Mouse (Mus musculus) inflammation-experienced regulatory T-cells, adult 6 months (primary cell): ENCODE results near the gene Rnaseh2b. TPM values are rescaled to one million over a fixed set of nuclear protein-coding genes. Genes with fewer than 3 reads are reported as not detected.

Source experiments
- ATAC-seq: one replicate; pipeline ENCODE4 v1.8.0; 2017
- polyA plus RNA-seq, 3 experiments: library from polyadenylated mRNA; unstranded; fragments of 100-300 nt; shearing (Covaris generic); gene quantifications; one replicate each; pipeline ENCODE4 v1.2.1; 2017

The Rnaseh2b gene
- polyA plus RNA-seq, 3 experiments from 2014 or later: 29.5 to 69.7 (median 35.2) TPM

DNA sequence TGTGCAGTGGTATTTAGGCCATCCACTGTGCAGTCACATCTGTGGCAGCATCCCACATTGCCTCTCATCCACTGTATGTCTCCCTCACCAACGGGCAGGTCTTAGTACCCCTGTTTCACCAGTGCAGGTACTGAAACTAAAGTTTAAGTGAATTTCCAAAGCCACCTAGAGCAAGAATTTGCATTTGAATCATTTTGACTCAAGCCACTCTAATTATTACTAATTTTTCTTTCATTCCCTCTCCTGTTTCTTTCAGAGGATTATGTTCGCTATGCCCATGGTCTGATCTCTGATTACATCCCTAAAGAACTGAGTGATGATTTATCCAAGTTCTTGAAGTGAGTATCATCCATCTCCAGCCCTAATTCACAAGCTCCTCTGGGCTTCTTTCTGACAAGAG, 71.4 kb downstream of the Rnaseh2b start:
- ATAC-seq: no peak

DNA sequence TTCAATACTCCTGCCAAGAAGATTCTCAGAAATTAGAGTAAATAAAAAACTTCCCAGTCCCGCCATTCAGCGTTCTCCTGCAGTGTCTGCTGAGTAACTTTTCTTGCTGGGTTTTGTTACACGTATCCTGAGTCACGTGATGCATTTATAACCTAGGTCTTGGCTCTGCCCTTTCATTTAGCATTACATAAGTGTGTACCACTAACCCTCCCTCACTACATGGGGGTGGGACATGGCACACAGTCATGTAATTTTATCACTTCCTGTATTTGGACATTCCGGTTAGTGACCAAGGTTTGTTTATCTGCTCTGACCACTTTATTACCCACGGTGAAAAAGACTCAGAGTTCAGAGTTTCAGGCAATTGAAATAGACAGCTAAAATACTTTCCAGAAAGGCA, 78.4 kb downstream of the Rnaseh2b start:
- ATAC-seq: no peak

DNA sequence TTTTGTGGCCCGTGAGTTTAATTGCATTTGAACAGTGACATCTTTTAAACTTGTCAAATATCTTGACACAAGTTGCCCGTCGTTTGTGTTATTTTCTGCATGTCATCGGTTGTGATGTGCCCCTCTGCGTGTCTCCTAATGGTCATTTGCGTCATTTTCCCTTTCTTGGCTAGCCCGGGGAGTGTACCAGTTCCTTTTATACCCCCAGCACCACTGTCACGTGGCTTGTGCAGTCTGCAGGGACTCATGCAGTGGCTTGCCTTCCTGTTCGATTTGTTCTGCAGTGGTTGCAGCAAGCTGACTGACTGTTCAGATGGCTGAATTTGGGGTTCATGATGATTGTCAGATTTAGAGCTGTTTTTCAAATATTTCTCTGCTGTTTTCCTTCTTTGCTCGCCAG, 81.6 kb downstream of the Rnaseh2b start:
- ATAC-seq: no peak

DNA sequence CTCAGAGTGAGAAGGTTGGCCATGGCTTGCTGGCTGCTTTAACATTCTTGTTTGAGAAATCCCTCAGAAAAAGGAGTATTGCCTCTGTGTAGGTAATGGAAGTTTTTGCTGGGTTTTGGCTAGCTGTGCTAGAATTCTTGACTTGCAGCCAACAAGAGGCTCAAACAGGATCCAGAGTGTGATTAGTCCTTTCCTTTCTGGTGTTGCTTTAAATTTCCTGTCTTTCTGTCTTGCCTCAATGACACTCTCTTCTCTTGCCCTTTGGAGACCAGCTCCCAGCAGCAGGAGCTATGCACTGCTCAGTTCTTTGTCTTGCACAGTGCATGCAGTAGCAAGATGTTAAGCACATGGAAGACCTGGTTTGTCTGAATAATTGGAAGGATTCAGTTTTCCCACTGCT, 83.3 kb downstream of the Rnaseh2b start:
- no peak for ATAC-seq

DNA sequence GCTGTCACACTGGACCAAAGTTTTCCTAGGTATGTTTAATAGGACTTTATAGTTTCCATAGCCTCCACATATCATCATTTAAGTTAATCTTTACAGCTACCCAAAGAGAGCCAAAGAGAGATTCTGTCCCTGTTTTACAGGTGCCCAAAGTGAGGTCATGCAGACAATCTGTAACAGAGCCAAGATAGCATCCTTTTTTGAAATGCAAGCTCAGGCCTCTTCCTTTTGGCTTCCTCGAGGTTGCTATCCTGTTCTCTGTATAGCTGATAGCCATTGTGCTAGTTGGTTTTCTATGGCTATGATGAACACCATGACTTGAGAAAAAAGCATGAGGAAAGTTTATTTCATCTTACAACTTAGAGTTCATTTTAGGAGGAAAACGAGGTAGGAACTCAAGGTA, 83.7 kb downstream of the Rnaseh2b start:
- ATAC-seq: no peak

DNA sequence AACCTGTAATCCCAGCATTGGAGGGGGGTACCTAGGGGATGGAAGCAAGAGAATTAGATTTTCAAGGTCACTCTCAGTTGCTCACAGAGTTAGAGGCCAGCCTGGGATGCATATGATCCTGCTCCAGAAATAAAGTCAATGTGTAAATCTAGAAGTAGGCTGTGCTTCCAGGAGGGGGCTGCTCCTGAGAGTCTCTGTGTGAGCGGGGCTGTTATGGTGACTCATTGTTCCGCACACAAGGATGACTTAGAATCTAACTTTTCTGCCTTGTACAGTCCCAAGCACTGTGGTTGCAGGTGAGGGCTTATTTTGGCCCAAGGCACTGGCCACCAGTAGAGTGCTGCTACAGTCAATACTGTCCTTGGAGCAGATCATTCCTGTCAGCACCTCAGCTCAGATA, 87.0 kb downstream of the Rnaseh2b start:
- ATAC-seq: no peak

DNA sequence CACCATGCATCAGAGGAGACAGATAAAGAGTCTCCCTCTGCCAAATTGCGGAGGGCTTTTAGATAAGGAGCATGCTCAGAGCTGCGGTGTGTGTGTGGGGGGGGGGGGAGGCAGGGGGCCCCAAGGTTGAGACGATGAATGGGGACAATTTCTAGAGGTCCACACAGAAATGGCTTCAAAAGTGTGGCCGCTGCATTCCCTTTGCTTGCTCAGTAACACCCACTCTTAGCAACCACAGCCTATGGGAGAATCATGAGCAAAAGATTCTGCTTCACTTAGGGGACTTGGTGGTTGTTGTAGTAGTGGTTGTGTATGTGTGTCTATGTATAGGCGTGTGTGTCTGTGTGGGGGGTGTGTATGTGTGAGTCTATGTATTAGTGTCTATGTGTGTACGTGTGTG, 88.2 kb downstream of the Rnaseh2b start:
- no peak for ATAC-seq

DNA sequence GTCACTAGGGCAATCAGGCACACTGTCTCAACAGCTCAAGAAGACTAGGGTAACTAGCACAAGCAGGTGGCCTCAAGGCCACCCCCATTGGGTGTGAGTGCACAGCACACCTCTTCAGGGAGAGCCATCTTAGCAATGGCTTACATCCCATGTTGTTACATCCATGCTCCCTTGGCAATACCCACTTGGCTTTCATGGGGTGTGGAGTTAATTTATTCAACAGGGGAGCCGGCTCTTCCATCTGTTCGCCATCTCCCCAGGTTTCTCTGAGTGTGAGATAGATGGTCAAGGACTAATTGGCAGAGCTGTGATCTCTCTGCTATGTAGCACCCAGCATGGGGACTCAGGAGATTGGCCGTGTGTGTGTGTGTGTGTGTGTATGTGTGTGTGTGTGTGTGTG, 90.7 kb downstream of the Rnaseh2b start:
- ATAC-seq: no peak

DNA sequence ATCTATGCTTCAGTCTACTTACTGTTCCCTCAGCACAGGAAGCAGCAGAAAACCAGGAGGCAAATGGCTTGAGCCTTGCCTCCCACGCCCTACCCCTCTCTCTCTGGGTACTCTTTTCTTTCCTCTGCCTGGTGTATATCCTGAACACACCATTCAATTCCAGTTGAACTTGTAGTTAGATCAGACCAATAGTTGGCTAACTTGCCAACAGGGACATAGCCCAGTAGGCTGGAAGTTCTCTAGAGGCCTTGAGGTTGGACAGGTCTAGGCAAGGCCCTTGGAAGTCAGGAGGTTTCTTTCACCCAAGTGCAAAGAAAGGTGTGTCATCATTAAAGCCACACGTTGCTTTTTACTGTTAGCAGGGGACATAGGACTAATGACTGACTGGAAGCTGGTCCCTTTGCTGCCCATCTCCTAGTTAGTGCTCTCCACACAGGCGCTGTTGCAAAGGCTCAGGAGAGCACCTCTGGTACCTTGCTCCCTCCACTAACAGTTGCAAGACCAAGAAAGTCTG, 91.5 kb downstream of the Rnaseh2b start:
- ATAC-seq: no peak

DNA sequence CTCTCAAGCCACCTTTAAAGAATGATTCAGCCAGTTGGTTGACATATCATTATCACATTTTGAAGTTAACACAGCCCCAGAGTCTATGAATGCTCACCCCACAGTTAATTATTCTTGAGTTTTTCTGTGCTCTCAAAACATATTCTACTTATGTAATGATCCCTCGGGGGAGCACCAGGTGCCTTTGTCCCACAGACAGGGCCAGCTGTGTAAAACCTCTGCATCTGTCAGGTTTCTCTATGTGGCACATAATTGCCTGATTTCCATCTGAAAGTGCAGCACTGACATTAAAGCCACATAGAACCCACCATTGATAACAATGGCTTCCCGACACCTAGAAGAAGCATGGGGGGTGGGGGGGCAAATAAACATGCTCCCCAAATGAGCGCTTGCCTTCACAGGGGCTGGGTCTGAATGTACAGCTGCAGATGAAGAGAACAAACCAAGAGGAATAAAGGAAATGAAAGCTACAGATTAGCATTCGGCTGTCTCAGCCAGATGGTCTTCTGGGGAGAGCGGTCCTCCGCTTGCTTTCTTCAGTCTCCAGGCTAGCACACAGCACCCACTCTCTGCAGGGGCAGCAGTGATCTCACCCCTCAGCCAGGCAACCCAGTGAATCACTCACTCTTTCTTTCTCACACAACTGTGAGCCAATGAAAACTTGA, 96.8 kb downstream of the Rnaseh2b start:
- no peak for ATAC-seq

DNA sequence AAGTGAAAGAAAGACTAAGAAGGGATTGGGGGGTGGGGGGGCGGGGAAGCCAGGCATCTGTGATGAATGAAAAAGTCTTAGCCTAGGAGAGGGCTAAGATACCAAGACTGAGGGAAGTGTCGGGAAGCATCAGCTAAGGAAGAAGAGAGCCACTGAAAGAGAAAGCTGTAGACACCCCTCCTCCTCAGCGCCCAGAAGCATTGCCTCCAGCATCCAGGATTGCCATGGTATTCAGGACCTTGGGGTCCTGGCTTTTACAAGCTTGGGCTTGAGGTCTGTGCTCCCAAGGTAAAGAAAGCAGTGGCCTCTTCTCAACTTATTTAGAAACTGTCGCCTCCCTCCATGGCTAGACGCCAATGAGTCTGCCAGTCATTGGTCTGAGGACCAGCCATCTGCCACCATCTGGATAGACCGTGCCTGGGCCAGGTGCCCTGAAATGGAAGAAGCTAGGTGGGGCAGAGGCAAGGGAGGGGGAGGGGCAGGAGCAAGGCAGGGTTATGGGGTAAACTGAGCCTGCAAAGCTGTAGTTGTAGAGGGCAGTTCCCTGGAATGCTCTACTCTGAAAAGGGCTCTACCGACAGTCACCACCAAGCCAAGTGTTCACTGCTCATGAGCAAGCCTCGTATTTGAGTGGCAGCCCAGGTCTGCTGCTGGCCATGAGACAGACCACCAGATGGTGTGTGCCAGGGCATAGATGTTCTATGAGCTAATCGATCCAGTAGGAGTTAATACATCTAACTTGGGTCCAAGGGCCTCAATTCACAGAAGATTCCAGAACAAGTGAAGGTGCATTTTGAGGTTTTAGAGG, 97.5 kb downstream of the Rnaseh2b start:
- ATAC-seq: no peak

DNA sequence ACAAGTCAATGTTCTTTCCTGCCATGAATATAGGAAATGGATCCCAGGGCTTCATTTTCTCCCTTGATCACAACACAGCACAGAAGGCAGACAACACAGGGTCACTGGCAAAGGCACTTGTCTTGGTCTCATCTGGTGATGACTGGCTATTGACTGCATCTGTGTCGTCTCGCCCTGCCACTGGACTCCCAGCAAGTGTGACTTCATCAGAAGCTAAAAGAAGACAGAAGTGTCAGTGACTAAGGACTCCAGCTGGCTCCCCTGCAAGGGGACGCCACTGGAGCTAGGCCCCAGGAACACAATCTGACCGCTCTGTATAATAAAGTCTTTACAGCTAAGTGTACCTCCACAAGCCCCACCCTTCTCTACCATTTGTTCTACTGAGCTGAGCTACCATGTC, 100.4 kb downstream of the Rnaseh2b start:
- ATAC-seq: no peak

DNA sequence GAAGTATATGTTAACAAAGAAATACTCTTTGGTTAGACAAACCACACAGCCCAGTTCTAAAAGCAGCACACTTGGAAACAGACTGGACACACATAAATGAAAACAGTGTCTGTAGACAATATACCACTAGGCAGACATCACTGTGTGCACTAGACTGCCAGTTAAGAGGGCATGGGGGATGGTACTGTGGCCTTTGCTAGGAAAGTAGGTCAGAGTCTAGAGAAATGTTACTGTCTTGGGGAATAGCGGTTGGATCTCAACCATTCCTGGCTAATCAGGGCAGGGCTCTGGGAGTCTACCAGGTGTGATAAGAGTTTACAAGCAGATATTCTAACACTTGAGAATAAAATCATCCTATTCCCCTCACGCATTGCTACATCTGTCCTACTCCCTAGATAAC, 103.0 kb downstream of the Rnaseh2b start:
- ATAC-seq: no peak

DNA sequence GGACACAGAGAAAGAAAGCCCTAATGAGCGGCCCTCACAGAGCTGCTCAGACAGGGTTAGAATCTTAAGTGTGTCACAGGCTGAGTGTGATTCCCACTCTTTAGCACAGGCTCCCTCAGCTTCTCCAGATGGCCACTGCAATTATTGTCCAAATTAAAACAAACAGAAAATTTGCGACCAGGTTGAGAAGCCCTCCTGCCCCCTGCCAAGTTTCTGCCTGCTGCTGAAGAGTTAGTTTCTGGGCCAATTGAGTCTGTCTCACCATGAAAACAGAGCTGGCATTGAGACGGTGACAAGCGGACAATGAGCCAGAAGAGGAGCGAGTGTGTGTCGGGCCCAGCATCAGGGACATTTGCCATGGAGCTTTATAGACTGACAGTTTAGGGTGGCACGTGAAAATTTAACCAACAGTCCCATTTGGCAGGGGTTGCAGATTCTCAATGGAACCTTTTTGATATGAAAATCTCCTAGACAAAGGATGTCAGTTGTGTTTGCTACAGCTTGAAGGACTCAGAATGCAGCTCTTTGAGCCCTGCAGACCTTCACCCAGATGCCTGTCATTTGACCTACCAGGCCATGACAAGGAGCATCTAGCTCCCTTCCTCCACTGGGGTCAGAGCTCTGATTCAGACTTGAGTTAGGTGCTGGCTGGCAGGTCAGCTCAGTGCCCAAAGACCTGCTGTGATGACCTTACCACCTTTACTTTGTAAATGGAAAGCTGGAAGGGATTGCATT, 123.8 kb downstream of the Rnaseh2b start:
- ATAC-seq: no peak

DNA sequence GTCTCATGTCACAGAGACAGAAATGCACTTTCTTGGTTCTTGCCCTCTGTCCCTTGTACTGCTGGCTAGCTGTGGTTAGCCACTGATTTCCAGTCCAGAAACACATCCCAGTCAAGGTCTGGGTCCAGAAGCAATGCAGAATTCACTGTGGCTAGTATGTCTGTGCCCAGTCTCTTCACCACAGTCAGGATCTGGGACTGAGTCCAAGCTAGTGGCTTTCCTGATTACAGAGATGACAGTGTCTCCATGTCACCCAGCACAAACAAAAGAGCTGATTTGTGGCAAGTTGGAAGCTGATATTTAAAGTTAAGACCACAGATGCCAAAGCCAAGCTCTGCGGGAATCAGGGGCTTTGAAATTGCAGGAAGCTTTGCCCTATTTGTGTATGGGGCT, 124.3 kb downstream of the Rnaseh2b start:
- ATAC-seq: no peak

DNA sequence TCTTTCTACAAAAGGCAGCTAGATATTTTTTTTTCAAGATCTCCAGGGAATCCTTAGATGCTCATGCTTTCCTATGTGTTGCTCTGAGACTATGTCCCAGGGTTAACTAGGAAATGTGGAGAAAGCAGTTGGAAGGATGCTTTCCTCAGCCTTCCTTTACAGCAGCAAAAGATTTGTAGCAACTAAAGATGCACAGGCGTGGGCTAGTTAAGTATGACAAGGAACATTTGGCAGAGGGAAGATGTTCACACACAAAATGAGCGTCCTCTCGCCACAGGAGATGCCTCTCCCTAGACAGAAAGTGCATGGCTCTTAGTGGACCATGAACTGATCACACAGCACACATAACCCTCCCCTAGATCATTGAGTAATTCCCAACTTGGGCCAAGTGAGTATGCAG, 125.1 kb downstream of the Rnaseh2b start:
- ATAC-seq: no peak

DNA sequence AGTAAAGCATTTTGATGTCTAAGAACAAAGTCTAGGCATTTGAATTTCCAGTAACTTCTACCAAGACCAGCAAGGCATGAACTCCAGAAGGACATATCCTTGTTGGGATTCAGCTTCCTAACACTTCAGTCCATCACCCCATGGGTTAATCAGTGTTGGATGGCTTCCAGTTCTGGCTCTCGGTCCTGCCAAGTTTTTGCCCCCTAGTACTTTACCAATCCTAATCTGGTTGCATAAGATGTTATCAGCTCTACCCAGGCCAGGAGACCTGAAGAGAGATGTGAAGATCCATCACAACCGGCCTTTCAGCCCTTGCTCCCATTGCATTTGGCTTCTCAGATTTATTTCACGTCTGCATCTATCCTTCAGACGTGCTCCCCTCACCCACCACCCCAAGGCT, 129.9 kb downstream of the Rnaseh2b start:
- no peak for ATAC-seq

Other genes starting within 250 kb of the Rnaseh2b start
- not detected for gene Dleu7, start 458 bp downstream of the Rnaseh2b start, polyA plus RNA-seq
- not detected for gene Gucy1b2, start 163.7 kb downstream of the Rnaseh2b start, polyA plus RNA-seq